Mouse (Mus musculus): ENCODE measurements around the gene Nf1. TPM values are rescaled to one million over a fixed set of nuclear protein-coding genes. Genes with fewer than 3 reads are reported as not detected.

Gene Nf1
- total RNA-seq, 2 experiments from 2014 or later, result 9.9 to 18.7 TPM

GRCm38 (mm10) chr11:79457928-79458327 lies 118.4 kb downstream of the Nf1 start:
- ATAC-seq (ENCODE audit: poor library complexity, severe bottlenecking), result no peak

- no peak for ATAC-seq (ENCODE audit: poor library complexity, severe bottlenecking)
These were observed 120.4 kb downstream of the Nf1 start for GRCm38 (mm10) chr11:79459846-79460245.

GRCm38 (mm10) chr11:79460756-79461450 lies 121.4 kb downstream of the Nf1 start:
- no peak for ATAC-seq (ENCODE audit: poor library complexity, severe bottlenecking)

DNA sequence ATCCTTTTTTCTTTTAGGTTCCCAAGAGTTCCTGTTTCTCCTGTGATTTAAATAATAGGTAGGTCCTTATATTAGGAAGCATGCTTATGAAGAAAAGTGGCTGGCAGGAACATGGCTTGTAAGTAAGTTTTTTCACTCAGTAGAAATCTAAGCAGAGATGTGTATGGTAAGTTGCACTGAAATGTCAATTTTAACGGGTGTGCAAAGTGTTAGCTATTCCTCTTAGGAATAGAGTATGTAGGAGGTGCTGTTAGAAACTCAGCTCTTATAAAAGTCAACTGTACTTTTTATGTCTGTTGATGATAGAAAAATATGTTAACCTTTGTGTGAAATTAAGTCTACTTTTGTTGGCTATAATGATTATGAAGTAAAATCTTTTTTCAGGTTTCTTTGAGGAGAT lies 128.6 kb downstream of the Nf1 start:
- ATAC-seq (ENCODE audit: poor library complexity, severe bottlenecking), result no peak

- no peak for ATAC-seq (ENCODE audit: poor library complexity, severe bottlenecking)
These were observed 143.9 kb downstream of the Nf1 start for GRCm38 (mm10) chr11:79483392-79483791.

DNA sequence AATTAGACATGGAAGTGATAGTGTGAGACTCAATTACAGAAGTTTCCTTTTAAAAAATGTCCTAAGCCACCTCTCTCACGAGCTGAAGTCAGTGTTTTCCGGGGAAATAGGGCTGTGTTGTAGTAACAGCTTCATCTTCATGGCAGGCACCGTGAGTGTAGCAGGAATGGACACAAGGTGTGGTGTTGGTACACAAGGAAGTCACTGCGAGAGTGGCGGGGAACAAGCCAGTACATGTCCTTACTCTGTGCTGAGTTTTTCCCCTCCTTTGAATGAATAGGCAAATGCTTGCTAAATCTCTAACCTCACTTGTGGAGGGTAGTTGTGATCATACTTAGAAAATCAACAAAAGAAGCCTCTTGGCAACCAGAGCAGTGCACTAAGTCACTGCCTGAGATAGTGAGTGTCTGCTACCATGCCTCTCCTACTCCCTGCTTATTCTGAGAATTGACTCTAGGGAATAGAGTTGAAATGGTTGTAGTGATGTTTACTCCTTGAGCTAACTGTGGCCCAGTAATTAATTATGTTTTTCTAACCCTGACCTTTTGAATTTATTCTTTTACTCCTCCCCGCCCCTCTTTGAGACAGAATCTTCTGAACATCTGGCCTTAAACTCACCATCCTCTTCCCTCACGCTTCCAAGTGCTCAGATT lies 144.5 kb downstream of the Nf1 start:
- no peak for ATAC-seq (ENCODE audit: poor library complexity, severe bottlenecking)

DNA sequence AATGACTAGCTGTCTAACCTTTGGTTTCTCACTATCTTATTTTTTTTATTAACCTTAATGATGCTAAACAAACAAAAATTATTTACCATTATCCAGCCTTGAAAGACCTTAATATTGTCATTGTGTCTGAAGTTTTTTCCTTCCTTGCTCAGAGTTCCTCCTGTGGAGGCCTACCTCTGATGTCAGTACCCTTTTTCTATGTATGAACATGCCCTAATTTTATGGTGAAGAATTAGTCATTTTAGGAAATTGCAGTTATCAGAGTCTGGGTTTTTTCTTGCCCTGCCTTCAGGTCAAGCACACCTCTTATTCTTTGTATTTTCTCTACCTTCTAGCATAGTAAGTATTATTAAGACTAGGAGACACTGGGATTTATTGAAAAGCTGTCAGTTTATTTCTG lies 145.2 kb downstream of the Nf1 start:
- ATAC-seq (ENCODE audit: poor library complexity, severe bottlenecking), result no peak

- no peak for ATAC-seq (ENCODE audit: poor library complexity, severe bottlenecking)
These were observed 155.7 kb downstream of the Nf1 start for GRCm38 (mm10) chr11:79494976-79495800.

GRCm38 (mm10) chr11:79502917-79503316 lies 163.4 kb downstream of the Nf1 start:
- no peak for ATAC-seq (ENCODE audit: poor library complexity, severe bottlenecking)

DNA sequence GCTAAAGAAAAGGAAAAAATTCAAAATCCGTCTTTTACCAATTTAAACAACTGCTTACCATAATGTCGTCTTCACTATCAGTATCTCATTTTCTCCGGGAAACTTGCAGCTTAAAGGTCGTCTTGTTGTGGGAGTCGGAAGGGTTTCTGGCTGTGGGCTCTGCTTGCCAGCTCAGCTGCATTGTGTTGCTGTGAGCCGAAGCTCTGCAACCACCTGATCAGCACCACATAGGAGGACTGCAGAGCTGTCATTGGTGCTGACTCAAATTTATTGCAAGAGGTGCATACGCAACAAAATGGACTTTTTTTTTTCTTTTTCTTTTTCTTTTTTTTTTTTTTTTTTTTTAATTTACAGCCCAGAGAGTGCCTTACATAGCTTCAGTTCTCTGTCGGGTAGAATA lies 164.4 kb downstream of the Nf1 start, which contains the start of gene Omg:
Gene Omg, minus strand, starts transcription at position 240 of the 400 bp plus-strand sequence.
- ATAC-seq (ENCODE audit: poor library complexity, severe bottlenecking), result no peak

- no peak for ATAC-seq (ENCODE audit: poor library complexity, severe bottlenecking)
These were observed 165.0 kb downstream of the Nf1 start for GRCm38 (mm10) chr11:79504506-79504905.

GRCm38 (mm10) chr11:79511970-79512369 lies 172.5 kb downstream of the Nf1 start:
- no peak for ATAC-seq (ENCODE audit: poor library complexity, severe bottlenecking)

- ATAC-seq (ENCODE audit: poor library complexity, severe bottlenecking), result no peak
These were observed 175.8 kb downstream of the Nf1 start for GRCm38 (mm10) chr11:79515331-79515730.

- no peak for ATAC-seq (ENCODE audit: poor library complexity, severe bottlenecking)
These were observed 176.3 kb downstream of the Nf1 start for GRCm38 (mm10) chr11:79515798-79516197.

- no peak for ATAC-seq (ENCODE audit: poor library complexity, severe bottlenecking)
These were observed 179.8 kb downstream of the Nf1 start for GRCm38 (mm10) chr11:79519299-79519698.

DNA sequence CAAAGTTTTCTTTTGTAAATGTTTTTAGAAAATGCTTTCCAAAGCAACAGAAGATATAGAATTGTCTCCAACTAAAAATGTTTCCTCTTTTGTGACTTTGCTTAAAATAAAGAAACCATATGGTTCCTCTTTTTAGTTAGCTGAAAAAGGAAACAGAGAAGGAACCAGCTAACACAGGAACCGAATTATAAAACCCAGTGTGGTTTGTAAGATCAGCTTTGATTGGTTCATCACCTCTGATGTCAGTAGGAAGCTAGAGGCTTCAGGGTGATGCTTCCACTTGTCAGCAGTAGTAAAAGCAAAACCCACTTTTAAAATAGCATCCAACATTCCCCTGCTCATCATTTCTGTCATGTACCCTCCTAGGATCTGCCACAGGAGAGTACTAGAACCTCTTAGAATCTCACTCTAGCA lies 180.4 kb downstream of the Nf1 start:
- peak; percentile 90 for ATAC-seq (ENCODE audit: poor library complexity, severe bottlenecking)

- no peak for ATAC-seq (ENCODE audit: poor library complexity, severe bottlenecking)
These were observed 181.3 kb downstream of the Nf1 start for GRCm38 (mm10) chr11:79520772-79521171.

DNA sequence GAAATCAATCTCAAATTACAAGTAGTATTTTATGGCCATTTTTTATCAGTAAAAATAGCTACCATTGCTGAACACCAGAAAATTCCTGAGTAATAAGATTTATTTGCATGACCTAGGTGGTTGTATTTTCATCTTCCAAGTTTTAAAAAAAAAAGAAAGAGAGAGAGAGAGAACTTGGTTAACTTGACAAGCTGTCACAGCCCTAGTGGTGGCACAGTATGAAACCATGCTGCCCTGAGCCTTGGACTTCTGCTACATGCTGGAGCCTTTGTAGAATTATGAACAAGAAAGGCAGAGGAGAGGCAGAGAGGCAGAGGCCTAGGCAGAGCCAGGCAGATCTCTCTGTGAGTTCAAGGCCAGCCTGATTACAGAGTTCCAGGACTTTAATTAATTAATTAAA lies 182.4 kb downstream of the Nf1 start:
- 0 out of 2 replicates have a peak, but pooled peaks have one; percentile 19 for ATAC-seq (ENCODE audit: poor library complexity, severe bottlenecking)

- no peak for ATAC-seq (ENCODE audit: poor library complexity, severe bottlenecking)
These were observed 183.5 kb downstream of the Nf1 start for GRCm38 (mm10) chr11:79522944-79523343.

GRCm38 (mm10) chr11:79523560-79524309 lies 184.2 kb downstream of the Nf1 start, which contains the start of gene Evi2b:
Gene Evi2b, minus strand, starts transcription at chr11:79523762.
- ATAC-seq (ENCODE audit: poor library complexity, severe bottlenecking), result peak; percentile 31

DNA sequence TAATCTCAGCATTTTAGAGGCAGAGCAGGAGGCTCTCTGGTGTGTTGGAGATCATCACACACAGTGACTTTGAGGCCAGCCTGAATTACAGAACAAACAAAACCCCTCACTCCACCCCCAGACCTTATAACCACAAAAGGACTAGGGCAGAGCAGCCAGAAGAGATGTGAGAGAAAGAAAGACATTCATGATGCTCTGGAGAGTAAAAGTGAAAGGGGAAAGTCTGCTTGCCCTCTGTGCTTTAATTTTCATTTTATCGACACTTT lies 184.8 kb downstream of the Nf1 start:
- no peak for ATAC-seq (ENCODE audit: poor library complexity, severe bottlenecking)
